Mouse (Mus musculus): ENCODE data around the gene Inpp5b.
A peak's percentile ranks its signal among the peaks of the same experiment; 100 is the strongest.
"Not testable (repeated sequence)": the region's sequence is repeated elsewhere in the genome, so short reads cannot be mapped to it uniquely, and the experiment has no call there.

Gene Inpp5b

GRCm38 (mm10) chr4:124741376-124742343, at the start of gene Inpp5b:
TSS of gene Inpp5b (plus strand) at chr4:124741850.
- peak; percentile 84 for DNase-seq (ENCODE audit: low spot score)

DNA sequence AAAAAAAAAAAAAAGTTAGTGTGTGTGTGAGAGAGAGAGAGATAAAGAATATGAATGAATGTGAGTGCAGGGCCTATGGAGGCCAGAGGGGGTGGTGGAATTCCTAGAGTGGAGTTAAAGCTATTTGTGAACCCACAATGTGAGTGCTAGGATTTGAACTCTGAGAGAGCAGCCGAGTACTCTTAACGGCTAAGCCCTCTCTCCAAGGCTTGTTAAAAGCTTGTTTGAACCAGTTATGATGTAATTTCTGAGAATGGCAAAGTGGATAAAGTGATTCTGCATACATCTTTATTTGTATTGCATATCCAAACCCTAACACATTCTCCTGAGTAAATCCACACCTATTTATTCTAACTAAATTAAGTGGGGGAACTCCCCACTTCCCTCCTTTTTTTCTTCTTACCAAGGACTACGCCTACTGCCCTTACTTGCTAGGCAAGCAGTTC, 49.2 kb upstream of the Inpp5b start:
- peak; percentile 61 for DNase-seq (ENCODE audit: low spot score)

GRCm38 (mm10) chr4:124693135-124693894, 48.3 kb upstream of the Inpp5b start, which contains the start of gene Utp11:
TSS of gene Utp11 (minus strand) at chr4:124693600.
- peak; percentile 94 for DNase-seq (ENCODE audit: low spot score)

DNA sequence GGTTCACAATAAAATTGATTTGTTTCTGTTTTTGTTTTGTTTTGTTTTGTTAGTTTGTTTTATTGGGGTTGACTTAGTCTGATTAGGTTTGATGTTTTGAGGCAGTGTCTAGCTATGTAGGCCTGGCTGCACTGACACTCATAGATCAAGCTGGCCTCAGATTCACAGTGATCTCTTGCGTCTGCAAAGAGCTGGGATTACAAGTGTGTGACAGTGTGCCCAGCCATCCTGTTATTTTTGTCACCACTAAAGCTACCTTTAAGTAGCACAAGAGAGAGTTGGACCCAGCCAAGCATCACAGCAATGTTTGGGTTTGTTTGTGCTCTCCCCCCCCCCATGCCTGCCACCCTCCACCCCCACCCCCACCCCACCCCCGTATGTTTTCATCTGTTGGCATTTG, 47.1 kb upstream of the Inpp5b start:
- DNase-seq (ENCODE audit: low spot score), result no peak

GRCm38 (mm10) chr4:124695786-124696516, 45.7 kb upstream of the Inpp5b start:
- DNase-seq (ENCODE audit: low spot score), result no peak

DNA sequence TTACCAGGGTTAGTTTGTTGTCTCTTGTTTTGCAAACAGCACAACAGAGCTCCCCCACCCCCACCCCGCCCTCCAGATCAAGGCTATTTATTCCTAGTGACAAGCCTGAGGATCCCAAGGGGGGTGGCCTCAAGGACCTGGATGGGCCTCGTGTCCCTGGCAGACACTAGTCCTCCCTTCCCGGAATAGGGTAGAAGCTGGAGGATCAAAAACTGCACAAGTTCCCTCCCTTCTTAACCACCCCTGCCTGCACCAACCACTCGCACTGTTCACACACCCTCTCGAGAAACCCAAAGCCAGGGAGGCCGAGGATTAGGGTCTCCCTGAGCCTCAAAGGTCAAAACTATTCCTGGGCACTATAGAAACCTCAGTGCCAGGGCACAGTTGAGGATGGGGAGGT, 41.9 kb upstream of the Inpp5b start:
- DNase-seq (ENCODE audit: low spot score), result no peak

DNA sequence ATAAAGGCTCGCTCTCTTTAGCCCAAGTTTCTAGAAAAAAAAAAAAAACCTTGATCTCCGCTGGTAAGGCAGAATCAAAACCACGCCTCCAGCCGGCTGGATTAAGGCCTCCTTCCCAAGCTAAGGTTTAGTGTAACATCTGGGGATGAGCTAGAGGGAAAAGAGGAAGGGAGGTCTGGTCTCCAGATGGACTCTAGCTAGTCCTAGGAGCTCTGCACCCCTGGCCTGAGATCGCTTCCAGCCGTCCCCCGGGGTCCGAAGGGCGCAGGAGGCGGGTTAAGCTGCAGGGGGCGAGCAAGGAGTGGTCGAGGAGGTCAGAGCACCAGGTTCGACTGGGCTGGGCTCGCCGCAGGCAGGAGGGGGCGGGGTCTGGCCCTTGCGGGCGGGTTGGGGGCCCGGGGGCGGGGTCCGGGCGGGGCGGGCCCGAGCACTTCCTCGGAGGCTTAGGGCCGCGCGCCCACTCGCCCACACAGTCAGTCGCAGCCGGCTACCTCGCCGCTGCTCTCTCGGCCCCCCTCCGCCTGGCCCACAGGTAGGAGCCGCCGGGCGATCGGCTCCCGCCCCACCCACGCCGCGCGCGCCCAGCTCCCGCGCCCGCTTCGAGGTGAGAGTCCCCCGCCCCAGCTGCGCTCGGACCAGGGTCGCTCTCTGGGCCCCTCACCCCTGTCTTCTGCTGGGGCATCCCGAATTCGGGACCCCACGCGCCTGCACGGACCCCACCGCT, 41.2 kb upstream of the Inpp5b start, which contains the start of gene Fhl3:
Gene Fhl3, plus strand, starts transcription at position 454 of the 724 bp plus-strand sequence.
- DNase-seq (ENCODE audit: low spot score), result peak; percentile 41

GRCm38 (mm10) chr4:124701052-124701845, 40.4 kb upstream of the Inpp5b start:
- no peak for DNase-seq (ENCODE audit: low spot score)

DNA sequence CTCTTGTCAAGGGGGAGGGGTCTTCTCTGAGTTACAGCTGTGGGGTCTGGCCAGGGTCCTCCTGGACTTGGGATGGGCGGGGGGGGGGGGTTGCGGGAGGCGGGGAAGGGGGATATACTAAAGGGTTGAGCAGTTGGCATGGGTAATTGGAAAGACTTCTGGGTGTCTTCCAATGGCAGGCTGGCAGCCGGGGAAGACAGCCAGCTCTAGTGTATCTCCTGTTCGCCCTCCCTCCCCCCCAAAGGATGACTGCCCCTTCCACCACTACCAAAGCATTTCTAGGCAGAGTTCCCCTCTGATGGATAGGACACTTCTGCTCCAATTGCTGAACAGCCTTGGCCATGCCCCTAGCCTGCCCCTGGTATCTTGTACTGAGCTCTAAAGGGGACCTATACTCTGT, 39.7 kb upstream of the Inpp5b start:
- DNase-seq (ENCODE audit: low spot score), result no peak

- DNase-seq (ENCODE audit: low spot score), result no peak
Observed at GRCm38 (mm10) chr4:124703406-124703805, 38.2 kb upstream of the Inpp5b start.

DNA sequence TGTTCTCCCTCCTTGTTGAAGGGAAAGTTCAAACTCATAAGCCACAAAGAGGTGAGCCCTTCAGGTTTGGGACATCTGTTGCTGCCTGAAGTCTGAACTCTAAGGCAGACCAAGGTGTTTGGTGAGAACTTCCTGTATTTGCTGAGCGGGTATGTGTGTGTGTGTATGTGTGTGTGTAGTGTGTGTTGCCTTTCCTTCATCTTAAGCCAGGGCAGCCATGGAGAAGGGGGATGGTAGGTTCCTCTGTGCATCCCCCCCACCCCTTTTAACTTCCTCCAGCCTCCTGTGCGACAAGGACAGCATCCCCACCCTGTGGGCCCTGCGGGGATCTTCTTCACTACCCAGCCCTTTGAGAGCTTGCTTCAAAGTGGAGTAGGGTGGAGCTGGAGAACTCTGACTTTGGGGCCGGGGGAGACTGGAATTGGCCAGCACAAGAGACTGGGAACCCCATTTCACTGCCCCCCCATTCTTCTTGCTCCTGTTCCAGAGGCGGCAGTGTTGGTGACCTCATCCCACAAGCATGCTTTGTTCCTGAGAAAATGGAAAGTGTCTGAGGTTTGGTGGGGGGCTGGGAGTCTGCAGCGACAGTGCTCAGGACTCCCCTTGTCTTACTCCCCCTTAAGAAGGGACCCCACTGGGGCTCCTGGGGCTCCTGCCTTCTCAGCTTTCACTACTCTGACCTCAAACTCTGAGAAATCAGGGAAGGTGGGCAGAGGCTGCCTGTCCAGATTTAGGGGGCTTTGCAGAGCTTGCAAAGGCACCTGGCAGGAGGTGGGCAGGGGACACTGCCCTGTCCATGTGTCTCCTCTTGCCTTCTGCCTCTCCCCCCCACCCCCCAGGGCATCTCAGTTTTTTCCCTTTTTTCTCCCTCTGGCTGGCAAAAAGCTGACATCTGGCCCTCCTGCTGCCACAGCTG, 37.5 kb upstream of the Inpp5b start:
- no peak for DNase-seq (ENCODE audit: low spot score)

GRCm38 (mm10) chr4:124704797-124705474, 36.7 kb upstream of the Inpp5b start:
- peak; percentile 45 for DNase-seq (ENCODE audit: low spot score)

DNA sequence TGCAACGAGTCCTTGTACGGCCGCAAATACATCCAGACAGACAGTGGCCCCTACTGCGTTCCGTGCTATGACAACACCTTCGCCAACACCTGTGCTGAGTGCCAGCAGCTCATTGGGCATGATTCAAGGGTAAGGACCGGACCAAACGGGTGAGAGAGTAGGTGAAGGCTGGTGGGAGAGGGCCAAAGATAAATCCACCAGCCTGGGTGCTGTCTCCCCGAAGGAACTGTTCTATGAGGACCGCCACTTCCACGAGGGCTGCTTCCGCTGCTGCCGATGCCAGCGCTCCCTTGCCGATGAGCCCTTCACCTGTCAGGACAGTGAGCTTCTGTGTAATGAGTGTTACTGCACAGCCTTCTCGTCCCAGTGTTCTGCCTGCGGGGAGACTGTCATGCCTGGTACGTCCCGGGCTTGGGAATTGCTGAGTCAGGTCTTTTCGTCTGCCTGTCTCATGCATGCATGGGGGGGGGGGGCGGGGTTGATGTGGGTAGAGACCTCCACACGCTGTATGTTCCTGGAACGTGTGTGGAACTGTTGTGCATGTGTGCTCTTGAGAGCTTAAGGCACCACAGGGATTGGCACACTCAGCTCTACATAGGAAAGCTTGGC, 35.9 kb upstream of the Inpp5b start:
- DNase-seq (ENCODE audit: low spot score), result no peak

DNA sequence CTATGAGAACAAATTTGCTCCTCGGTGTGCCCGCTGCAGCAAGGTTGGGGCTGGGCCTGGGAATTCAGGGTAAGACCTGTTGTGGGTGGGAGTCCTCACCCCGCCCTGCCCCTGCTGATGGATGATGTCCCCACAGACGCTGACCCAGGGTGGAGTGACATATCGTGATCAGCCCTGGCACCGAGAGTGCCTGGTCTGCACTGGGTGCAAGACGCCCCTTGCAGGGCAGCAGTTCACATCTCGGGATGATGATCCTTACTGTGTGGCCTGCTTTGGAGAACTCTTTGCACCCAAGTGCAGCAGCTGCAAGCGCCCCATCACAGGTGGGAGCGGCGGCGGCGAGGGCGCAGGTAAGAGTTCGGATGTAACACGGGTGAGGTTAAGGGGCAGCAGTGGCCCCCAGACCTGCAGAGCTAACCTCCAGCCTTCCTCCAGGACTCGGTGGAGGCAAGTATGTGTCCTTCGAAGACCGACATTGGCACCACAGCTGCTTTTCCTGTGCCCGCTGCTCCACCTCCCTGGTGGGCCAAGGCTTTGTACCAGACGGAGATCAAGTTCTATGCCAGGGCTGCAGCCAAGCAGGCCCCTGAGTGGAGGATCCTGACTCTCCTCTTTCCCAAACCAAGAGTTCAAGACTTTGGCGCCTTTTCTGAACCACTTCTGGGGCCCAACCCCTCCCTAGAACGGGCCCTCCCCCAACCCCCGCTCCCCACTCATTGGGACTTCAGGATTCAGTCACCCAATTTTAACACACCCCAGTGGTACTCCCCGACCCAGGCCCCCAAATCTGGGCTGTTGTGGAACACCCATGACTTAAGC, 34.1 kb upstream of the Inpp5b start:
- not testable (repeated sequence) for DNase-seq (ENCODE audit: low spot score)

DNA sequence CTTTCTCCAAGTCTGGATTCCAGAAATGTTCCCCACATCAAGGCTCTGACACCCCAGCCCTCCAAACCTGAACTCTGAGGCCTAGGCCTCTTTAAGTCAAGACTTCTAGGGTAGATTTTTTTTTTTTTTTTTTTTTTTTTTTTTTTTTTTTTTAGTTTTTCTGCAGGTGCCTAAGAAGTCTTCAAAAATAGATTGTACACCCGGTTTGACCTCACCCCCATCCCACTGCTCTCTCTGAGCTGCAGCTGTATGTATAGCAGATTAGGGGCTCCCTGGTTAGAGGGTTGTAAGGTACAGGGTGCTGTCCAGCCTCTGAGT, 33.5 kb upstream of the Inpp5b start:
- not testable (repeated sequence) for DNase-seq (ENCODE audit: low spot score)

GRCm38 (mm10) chr4:124708518-124709477, 32.9 kb upstream of the Inpp5b start:
- peak; percentile 93 for DNase-seq (ENCODE audit: low spot score)

Data from lung, postnatal 25 days (tissue).